Mouse (Mus musculus) kidney, embryonic 15.5 days (tissue): Measurements from ENCODE around the gene Pawr. TPM values are rescaled to one million over a fixed set of nuclear protein-coding genes. Genes with fewer than 3 reads are reported as not detected.

Source experiments
- ATAC-seq: fragments of 200-750 bp; cut with Nextera tagmentation; replicated peaks from 2 replicates; pipeline ENCODE4 v1.8.0; 2017; ENCODE audit warnings: moderate TSS enrichment; ENCODE audit not compliant: low FRiP score
- H3K27ac ChIP-seq: fragments of 300-500 bp; sonication (generic); 2 replicates; pipeline ENCODE4 v1.5.1; 2015; ENCODE audit warnings: mild to moderate bottlenecking, inconsistent platforms
- H3K27me3 ChIP-seq: fragments of 300-500 bp; sonication (generic); 2 replicates; pipeline ENCODE4 v1.6.1; 2015; ENCODE audit warnings: inconsistent platforms
- H3K36me3 ChIP-seq: fragments of 300-500 bp; sonication (generic); 2 replicates; pipeline ENCODE4 v1.6.1; 2015; ENCODE audit warnings: inconsistent platforms
- H3K4me1 ChIP-seq: fragments of 300-500 bp; sonication (generic); 2 replicates; pipeline ENCODE4 v1.6.1; 2015; ENCODE audit warnings: inconsistent platforms
- H3K4me2 ChIP-seq: fragments of 300-500 bp; sonication (generic); 2 replicates; pipeline ENCODE4 v1.6.1; 2015; ENCODE audit warnings: moderate library complexity, mild to moderate bottlenecking, inconsistent platforms
- H3K4me3 ChIP-seq: fragments of 300-500 bp; sonication (generic); replicated peaks from 2 replicates; pipeline ENCODE4 v1.5.1; 2015; ENCODE audit warnings: mild to moderate bottlenecking, inconsistent platforms
- H3K9ac ChIP-seq: fragments of 300-500 bp; sonication (generic); 2 replicates; pipeline ENCODE4 v1.6.1; 2015; ENCODE audit warnings: mild to moderate bottlenecking, inconsistent platforms
- H3K9me3 ChIP-seq: fragments of 300-500 bp; sonication (generic); replicated peaks from 2 replicates; pipeline ENCODE4 v1.6.1; 2016; ENCODE audit warnings: inconsistent platforms
- WGBS: fragments of 180-500 bp; shearing (Covaris S2); methylation state at CpG from one replicate; pipeline ENCODE4 v1.1.7; 2015; ENCODE audit warnings: mixed read lengths; 5-methylcytosine and 5-hydroxymethylcytosine counted together
- polyA plus RNA-seq: library from polyadenylated mRNA; unstranded; fragments of >200 nt; fragmentation: Nextera tagmentation; extraction: Ambion mirVana; gene quantifications from 2 replicates; pipeline ENCODE4 v1.2.1, GENCODE M21; 2015

The Pawr gene
- polyA plus RNA-seq, 1 experiment from 2014 or later, result 17.5 TPM

DNA sequence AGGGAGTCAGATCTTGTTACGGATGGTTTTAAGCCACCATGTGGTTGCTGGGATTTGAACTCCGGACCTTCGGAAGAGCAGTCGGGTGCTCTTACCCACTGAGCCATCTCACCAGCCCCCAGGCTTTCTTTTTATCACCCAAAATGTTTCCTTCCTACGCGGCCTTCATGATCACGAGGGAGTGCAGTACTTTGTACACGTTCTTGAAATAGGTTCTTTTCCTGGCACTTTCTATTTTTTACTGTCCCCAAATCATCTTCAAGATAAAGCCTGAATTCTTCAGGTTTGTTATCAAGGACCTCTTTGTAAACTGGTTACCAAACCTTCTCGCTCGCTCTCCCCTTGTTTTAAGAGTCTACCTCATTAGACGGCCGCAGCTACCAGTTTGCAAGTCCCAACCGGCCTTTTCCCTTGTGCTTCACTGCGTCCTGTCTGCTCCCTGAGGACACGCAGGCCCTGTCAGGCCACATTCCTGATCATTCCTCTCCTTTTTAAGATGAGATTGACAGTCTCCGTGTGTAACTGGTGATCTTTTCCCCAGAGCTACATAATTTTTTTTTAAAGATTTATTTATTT, 38.2 kb upstream of the Pawr start:
- no peak overlapping the region for H3K4me3 ChIP-seq
- H3K4me1 ChIP-seq, result no peaks in the 10 kb centered on the region
- 89% methylated on average over 16 of the region's 16 CpGs for WGBS
- H3K9me3 ChIP-seq, result no peaks in the 10 kb centered on the region
- no peak overlapping the region for H3K4me2 ChIP-seq
- no peak overlapping the region for H3K9ac ChIP-seq
- no peak for ATAC-seq
- H3K36me3 ChIP-seq, result no peaks in the 10 kb centered on the region
- H3K27me3 ChIP-seq, result no peaks in the 10 kb centered on the region
- H3K27ac ChIP-seq, result no peak overlapping the region

GRCm38 (mm10) chr10:108294766-108295165, 37.2 kb upstream of the Pawr start:
- Histone ChIP-seq H3K27me3 (no peaks in the 10 kb centered on the region), H3K4me1 (no peaks in the 10 kb centered on the region), H3K9me3 (no peaks in the 10 kb centered on the region), H3K4me3 (no peak overlapping the region), H3K36me3 (no peaks in the 10 kb centered on the region), H3K9ac (no peak overlapping the region), H3K27ac (no peak overlapping the region), H3K4me2 (no peak overlapping the region)
- no peak for ATAC-seq
- WGBS, result 83% methylated on average over 7 of the region's 7 CpGs

GRCm38 (mm10) chr10:108296446-108296845, 35.5 kb upstream of the Pawr start:
- Histone ChIP-seq H3K27me3 (no peaks in the 10 kb centered on the region), H3K27ac (no peak overlapping the region), H3K9ac (no peak overlapping the region), H3K4me3 (no peak overlapping the region), H3K4me1 (0 out of 2 replicates have a peak, but pooled peaks cover 3% of the 10 kb centered on the region), H3K9me3 (no peaks in the 10 kb centered on the region), H3K36me3 (no peaks in the 10 kb centered on the region), H3K4me2 (no peak overlapping the region)
- no peak for ATAC-seq
- 86% methylated on average over 7 of the region's 7 CpGs for WGBS

- Histone ChIP-seq H3K4me3 (no peak overlapping the region), H3K27ac (no peak overlapping the region), H3K36me3 (no peaks in the 10 kb centered on the region), H3K27me3 (no peaks in the 10 kb centered on the region), H3K9me3 (no peaks in the 10 kb centered on the region), H3K9ac (no peak overlapping the region), H3K4me2 (no peak overlapping the region), H3K4me1 (0 out of 2 replicates have a peak, but pooled peaks cover 3% of the 10 kb centered on the region)
- WGBS, result 95% methylated on average over 13 of the region's 13 CpGs
- no peak for ATAC-seq
These were observed 33.7 kb upstream of the Pawr start for GRCm38 (mm10) chr10:108298261-108298660.

GRCm38 (mm10) chr10:108298841-108299545, 32.9 kb upstream of the Pawr start:
- no peak overlapping the region for H3K4me3 ChIP-seq

DNA sequence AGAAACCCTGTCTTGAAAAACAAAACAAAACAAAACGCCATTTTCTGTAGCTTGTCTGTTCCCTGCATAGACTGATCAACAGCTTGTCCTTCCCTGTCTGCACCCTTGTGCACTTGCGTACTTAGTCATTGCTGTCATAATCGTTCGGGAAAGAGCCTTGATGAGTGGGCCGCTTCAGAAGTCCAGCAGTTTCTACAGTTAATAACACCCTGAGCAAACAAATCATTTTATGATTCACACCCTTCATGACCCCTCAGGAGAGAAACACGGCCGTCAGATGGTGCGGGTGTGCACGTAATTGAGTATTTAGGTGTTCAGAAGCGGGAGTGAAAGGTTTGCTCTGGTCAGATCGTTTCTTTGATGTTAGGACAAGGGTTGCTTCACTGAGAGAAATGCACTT, 32.1 kb upstream of the Pawr start:
- ATAC-seq, result no peak
- Histone ChIP-seq H3K27ac (no peak overlapping the region), H3K9me3 (no peaks in the 10 kb centered on the region), H3K9ac (no peak overlapping the region), H3K4me1 (0 out of 2 replicates have a peak, but pooled peaks cover 3% of the 10 kb centered on the region), H3K4me2 (no peak overlapping the region), H3K27me3 (no peaks in the 10 kb centered on the region), H3K4me3 (no peak overlapping the region), H3K36me3 (no peaks in the 10 kb centered on the region)
- WGBS, result 35% methylated on average over 11 of the region's 11 CpGs

More at GRCm38 (mm10) chr10:108298841-108299545, 32.9 kb upstream of the Pawr start:
- 75% methylated on average over 16 of the region's 17 CpGs for WGBS
- ATAC-seq, result no peak
- Histone ChIP-seq H3K9me3 (no peaks in the 10 kb centered on the region), H3K36me3 (no peaks in the 10 kb centered on the region), H3K4me1 (0 out of 2 replicates have a peak, but pooled peaks cover 3% of the 10 kb centered on the region), H3K4me2 (no peak overlapping the region), H3K27me3 (no peaks in the 10 kb centered on the region), H3K9ac (no peak overlapping the region), H3K27ac (no peak overlapping the region)

- Histone ChIP-seq H3K4me2 (peak overlapping the region; percentile 50; the same call in 1 of the 2 replicates), H3K9me3 (no peaks in the 10 kb centered on the region), H3K4me3 (peak overlapping the region; percentile 17; the same call in 1 of the 2 replicates), H3K4me1 (0 out of 2 replicates have a peak, but pooled peaks cover 3% of the 10 kb centered on the region), H3K27ac (no peak overlapping the region), H3K9ac (no peak overlapping the region), H3K36me3 (no peaks in the 10 kb centered on the region), H3K27me3 (no peaks in the 10 kb centered on the region)
- WGBS, result 15% methylated on average over 19 of the region's 19 CpGs
- peak; percentile 64 for ATAC-seq
These were observed 31.1 kb upstream of the Pawr start for GRCm38 (mm10) chr10:108300843-108301242.

DNA sequence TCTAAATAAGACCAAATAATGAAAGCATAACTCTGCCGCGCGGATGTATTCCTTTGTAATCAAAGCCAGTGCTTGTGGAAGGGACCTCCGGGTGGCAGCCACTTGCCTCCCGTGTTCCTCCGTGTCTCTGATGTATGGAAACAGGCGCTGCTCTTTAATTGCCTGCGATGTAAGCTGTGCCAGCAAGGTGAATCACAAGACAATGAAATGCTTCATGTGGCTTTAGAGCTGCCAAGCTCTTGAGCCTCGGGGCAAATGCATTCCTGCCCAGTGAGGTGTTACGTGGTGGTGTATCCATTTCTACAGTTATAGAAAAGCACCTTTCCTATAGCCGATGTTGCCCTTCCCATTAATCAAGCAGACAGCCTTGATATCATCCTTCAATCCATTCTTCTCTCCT, 24.1 kb upstream of the Pawr start:
- peak overlapping the region; percentile 21; the same call in 1 of the 2 replicates for H3K4me2 ChIP-seq
- peak; percentile 67; the same call in 1 of the 2 replicates for ATAC-seq

GRCm38 (mm10) chr10:108310195-108310594, 21.7 kb upstream of the Pawr start:
- Histone ChIP-seq H3K9me3 (no peaks in the 10 kb centered on the region), H3K9ac (no peak overlapping the region), H3K4me2 (no peak overlapping the region), H3K27ac (no peak overlapping the region), H3K4me1 (peaks cover 6% of the 10 kb centered on the region; the same call in 1 of the 2 replicates), H3K4me3 (no peak overlapping the region), H3K36me3 (no peaks in the 10 kb centered on the region), H3K27me3 (no peaks in the 10 kb centered on the region)
- no peak for ATAC-seq
- 88% methylated on average over 5 of the region's 5 CpGs for WGBS

More for the DNA sequence above, 24.1 kb upstream of the Pawr start:
- no peaks in the 10 kb centered on the region for H3K9me3 ChIP-seq
- no peaks in the 10 kb centered on the region for H3K36me3 ChIP-seq
- no peaks in the 10 kb centered on the region for H3K27me3 ChIP-seq
- no peak overlapping the region for H3K27ac ChIP-seq
- no peak overlapping the region for H3K9ac ChIP-seq
- no peak overlapping the region for H3K4me3 ChIP-seq
- H3K4me1 ChIP-seq, result peaks cover 6% of the 10 kb centered on the region; the same call in 1 of the 2 replicates
- WGBS, result 56% methylated on average over 11 of the region's 11 CpGs

- Histone ChIP-seq H3K27me3 (no peaks in the 10 kb centered on the region), H3K9ac (no peak overlapping the region), H3K36me3 (no peaks in the 10 kb centered on the region), H3K9me3 (no peaks in the 10 kb centered on the region), H3K4me2 (no peak overlapping the region), H3K27ac (no peak overlapping the region), H3K4me1 (peaks cover 6% of the 10 kb centered on the region; the same call in 1 of the 2 replicates), H3K4me3 (no peak overlapping the region)
- 83% methylated on average over 3 of the region's 3 CpGs for WGBS
- no peak for ATAC-seq
These were observed 20.5 kb upstream of the Pawr start for GRCm38 (mm10) chr10:108311396-108311795.

DNA sequence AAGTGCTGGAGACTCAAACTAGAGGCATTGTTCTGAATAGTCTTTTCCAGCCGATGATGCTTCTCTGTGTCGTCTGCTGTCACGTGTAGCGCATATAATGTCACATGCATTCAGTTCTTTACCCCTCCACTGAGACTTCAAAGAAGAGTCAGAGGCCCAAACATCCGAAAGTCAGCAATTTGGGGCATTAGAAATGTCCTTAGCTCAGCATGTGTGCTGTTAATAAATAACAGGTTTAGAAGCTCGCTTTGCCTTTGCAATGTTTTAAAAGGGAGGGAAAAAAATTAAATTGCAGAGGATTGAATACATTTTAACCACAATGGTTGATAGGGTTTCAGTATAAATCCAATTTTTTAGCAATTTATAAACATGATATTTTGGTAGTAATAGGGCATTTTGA, 18.1 kb upstream of the Pawr start:
- Histone ChIP-seq H3K4me1 (no peaks in the 10 kb centered on the region), H3K9ac (no peak overlapping the region), H3K9me3 (no peaks in the 10 kb centered on the region), H3K27me3 (no peaks in the 10 kb centered on the region), H3K36me3 (no peaks in the 10 kb centered on the region), H3K4me2 (no peak overlapping the region), H3K4me3 (no peak overlapping the region), H3K27ac (no peak overlapping the region)
- ATAC-seq, result no peak
- 71% methylated on average over 6 of the region's 6 CpGs for whole genome bisulfite sequencing

DNA sequence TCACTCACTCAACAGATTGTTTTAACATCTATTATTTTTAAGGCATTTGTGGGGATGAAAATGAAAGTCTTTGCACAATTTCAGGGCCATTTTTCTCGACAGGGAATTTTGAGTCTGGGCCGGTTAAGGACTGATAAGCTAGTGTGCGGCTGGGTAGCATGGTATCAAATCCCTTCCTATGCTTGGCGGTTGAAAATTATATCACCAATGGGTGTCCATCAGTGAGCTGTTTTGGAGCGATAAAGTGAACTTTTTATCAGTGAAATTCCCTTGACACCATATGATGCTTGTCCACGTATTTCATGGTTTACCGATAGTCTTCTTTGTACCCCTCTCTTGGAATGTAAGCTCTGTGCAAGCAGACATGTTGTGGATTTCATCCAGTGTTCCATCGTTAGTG, 17.5 kb upstream of the Pawr start:
- ATAC-seq, result no peak
- no peaks in the 10 kb centered on the region for H3K27me3 ChIP-seq
- no peaks in the 10 kb centered on the region for H3K36me3 ChIP-seq
- 90% methylated on average over 8 of the region's 8 CpGs for WGBS
- no peaks in the 10 kb centered on the region for H3K4me1 ChIP-seq
- no peak overlapping the region for H3K27ac ChIP-seq
- H3K4me2 ChIP-seq, result no peak overlapping the region
- no peaks in the 10 kb centered on the region for H3K9me3 ChIP-seq
- H3K9ac ChIP-seq, result no peak overlapping the region
- no peak overlapping the region for H3K4me3 ChIP-seq
